Comparison of ENCODE assay signal across 22 mouse cellular contexts in the genomic region with DNA sequence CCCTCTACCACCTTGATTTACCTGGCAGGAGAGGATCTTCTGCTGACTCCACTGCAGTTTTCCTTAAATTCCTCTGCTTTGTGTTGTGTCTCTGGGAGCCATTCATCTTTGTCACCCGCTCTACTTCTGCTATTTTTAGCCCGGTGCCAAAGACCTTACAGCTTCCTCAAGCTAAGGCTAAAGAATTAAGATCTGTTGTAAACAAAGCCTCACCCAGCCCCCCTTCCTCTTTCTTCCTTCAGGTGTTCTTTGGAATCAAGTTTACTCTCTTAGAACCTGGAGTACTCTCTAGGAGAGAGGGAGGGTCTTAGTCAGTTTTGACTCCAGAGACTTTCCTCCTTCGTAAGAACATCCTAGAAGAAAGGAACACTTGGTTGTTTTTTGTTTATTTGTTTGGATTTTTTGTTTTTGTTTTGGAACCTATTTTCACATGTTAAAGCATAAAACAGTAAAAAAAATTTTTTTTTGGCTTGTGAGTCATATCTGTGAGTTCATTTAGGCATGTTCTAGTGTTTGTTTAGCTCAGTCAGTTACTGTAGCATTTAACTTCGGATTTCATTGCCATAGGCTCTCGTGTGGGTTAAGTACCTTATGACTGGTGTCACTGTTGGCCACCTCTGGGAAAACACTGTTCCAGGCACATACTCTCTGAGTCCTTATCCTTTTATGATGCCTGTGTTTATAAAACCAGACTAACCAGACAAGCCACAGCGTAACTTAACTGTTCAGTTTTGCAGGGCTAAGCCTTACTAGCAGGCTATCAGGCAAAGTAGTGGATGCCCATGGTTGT. TPM values are rescaled to one million over a fixed set of nuclear protein-coding genes. Genes with fewer than 3 reads are reported as not detected.
DNase-seq lines count a peak whose midpoint lies in the region; ATAC-seq and TF ChIP-seq lines count a peak whose summit lies in the region.
"Had no signal": no experiment of that assay in that cellular context is flagged by ENCODE, and none has a peak within 500 bp of the region (broad histone marks: within the 10 kb centered on the region; RNA-seq: fewer than 3 reads in every experiment).

No protein-coding gene starts in this region.

- H3K4me3 ChIP-seq in embryonic facial prominence, embryonic 14.5 days (ENCODE audit: low read depth, low read length) = no peak overlapping the region
- no peak overlapping the region for H3K4me3 ChIP-seq in embryonic facial prominence, embryonic 10.5 days
- H3K4me3 ChIP-seq in E14TG2a.4 (replicated peaks; ENCODE audit: low read length) = peak overlapping the region; percentile 35
- H3K4me3 ChIP-seq in lung, postnatal 0 days (ENCODE audit: low read depth, low read length) = no peak overlapping the region
- no peak overlapping the region for H3K4me3 ChIP-seq in limb, embryonic 10.5 days
- H3K4me3 ChIP-seq: erythroblast, embryonic 14.5 days; heart, embryonic 13.5 days; hindbrain, embryonic 15.5 days; limb, embryonic 15.5 days; megakaryocyte, embryonic 14.5 days; neural tube, embryonic 13.5 days had no signal

- H3K9me3 ChIP-seq in embryonic facial prominence, embryonic 14.5 days (ENCODE audit: control insufficient read depth, low read length) = no peaks in the 10 kb centered on the region
- no peaks in the 10 kb centered on the region for H3K9me3 ChIP-seq in embryonic facial prominence, embryonic 10.5 days
- no peaks in the 10 kb centered on the region for H3K9me3 ChIP-seq in E14TG2a.4 (ENCODE audit: low read length)
- H3K9me3 ChIP-seq in lung, postnatal 0 days (ENCODE audit: low read length) = no peaks in the 10 kb centered on the region
- H3K9me3 ChIP-seq in limb, embryonic 10.5 days (replicated peaks) = no peaks in the 10 kb centered on the region
- H3K9me3 ChIP-seq: heart, embryonic 13.5 days; hindbrain, embryonic 15.5 days; limb, embryonic 15.5 days; megakaryocyte, embryonic 14.5 days; neural tube, embryonic 13.5 days had no signal

- TF ChIP-seq EP300 in lung, postnatal 0 days (IDR thresholded peaks at IDR 0.05) = peak; percentile 66; the same call in 1 of the 2 replicates

- WGBS in embryonic facial prominence, embryonic 14.5 days = 69% methylated on average over 6 of the region's 6 CpGs
- WGBS in embryonic facial prominence, embryonic 10.5 days = 76% methylated on average over 6 of the region's 6 CpGs
- 37% methylated on average over 6 of the region's 6 CpGs for WGBS in lung, postnatal 0 days
- WGBS in limb, embryonic 10.5 days = 63% methylated on average over 6 of the region's 6 CpGs

- no peak overlapping the region for H3K4me2 ChIP-seq in embryonic facial prominence, embryonic 14.5 days (ENCODE audit: low read depth, low read length)
- no peak overlapping the region for H3K4me2 ChIP-seq in lung, postnatal 0 days (replicated peaks; ENCODE audit: low read depth, low read length)
- H3K4me2 ChIP-seq: heart, embryonic 13.5 days; hindbrain, embryonic 15.5 days; limb, embryonic 15.5 days; neural tube, embryonic 13.5 days had no signal

- TF ChIP-seq CTCF in E14TG2a.4 (conservative IDR thresholded peaks at IDR 0.05; ENCODE audit: low read length) = no peak
- no peak for TF ChIP-seq CTCF in lung, postnatal 0 days (IDR thresholded peaks at IDR 0.05)

- H3K4me1 ChIP-seq in embryonic facial prominence, embryonic 14.5 days (ENCODE audit: control insufficient read depth, insufficient read depth, low read length) = peaks cover 13% of the 10 kb centered on the region
- H3K4me1 ChIP-seq in embryonic facial prominence, embryonic 10.5 days = peaks cover 29% of the 10 kb centered on the region
- H3K4me1 ChIP-seq in E14TG2a.4 (replicated peaks; ENCODE audit: low read depth, low read length) = peaks cover 93% of the 10 kb centered on the region
- H3K4me1 ChIP-seq in lung, postnatal 0 days (ENCODE audit: insufficient read depth, low read depth, low read length) = no peaks in the 10 kb centered on the region
- peaks cover 32% of the 10 kb centered on the region for H3K4me1 ChIP-seq in limb, embryonic 10.5 days
- H3K4me1 ChIP-seq: megakaryocyte, embryonic 14.5 days had no signal

- H3K9ac ChIP-seq in embryonic facial prominence, embryonic 14.5 days (ENCODE audit: low read depth, low read length) = no peak overlapping the region
- H3K9ac ChIP-seq in lung, postnatal 0 days (replicated peaks; ENCODE audit: low read depth) = no peak overlapping the region
- H3K9ac ChIP-seq: heart, embryonic 13.5 days; hindbrain, embryonic 15.5 days; limb, embryonic 15.5 days; neural tube, embryonic 13.5 days had no signal

- ATAC-seq in embryonic facial prominence, embryonic 14.5 days (ENCODE audit: low read depth) = no peak
- ATAC-seq in lung, postnatal 0 days = peak; percentile 92
- ATAC-seq: forebrain, embryonic 16.5 days; intestine, postnatal 0 days had no signal

- H3K27ac ChIP-seq in embryonic facial prominence, embryonic 14.5 days (replicated peaks; ENCODE audit: low read depth, low read length) = no peak overlapping the region
- no peak overlapping the region for H3K27ac ChIP-seq in embryonic facial prominence, embryonic 10.5 days (replicated peaks)
- H3K27ac ChIP-seq in lung, postnatal 0 days (ENCODE audit: low read length) = peak overlapping the region; percentile 34
- H3K27ac ChIP-seq in limb, embryonic 10.5 days = no peak overlapping the region
- H3K27ac ChIP-seq: heart, embryonic 13.5 days; hindbrain, embryonic 15.5 days; limb, embryonic 15.5 days; neural tube, embryonic 13.5 days had no signal

- DNase-seq in embryonic facial prominence, embryonic 14.5 days (ENCODE audit: low spot score) = peak; percentile 53
- DNase-seq in embryonic facial prominence, embryonic 10.5 days (ENCODE audit: low spot score) = no peak
- peak; percentile 86 for DNase-seq in R1 (ENCODE audit: low read depth, low spot score)
- peak; percentile 90 for DNase-seq in lung, postnatal 0 days (ENCODE audit: low spot score)
- no peak for DNase-seq in liver
- DNase-seq in retina, embryonic 14.5 days (ENCODE audit: low spot score) = no peak
- DNase-seq in limb, embryonic 10.5 days (ENCODE audit: low spot score) = no peak
- DNase-seq: adrenal gland, postnatal 25 days; cerebellum, adult 18-20 months; cerebellum, postnatal 36 days; kidney, postnatal 10 days; midbrain, embryonic 14.5 days; thymus, postnatal 36 days had no signal

- no peaks in the 10 kb centered on the region for H3K27me3 ChIP-seq in embryonic facial prominence, embryonic 14.5 days (replicated peaks; ENCODE audit: control insufficient read depth, insufficient read depth, low read length)
- no peaks in the 10 kb centered on the region for H3K27me3 ChIP-seq in embryonic facial prominence, embryonic 10.5 days (replicated peaks; ENCODE audit: low read depth, poor library complexity, severe bottlenecking)
- H3K27me3 ChIP-seq in E14TG2a.4 (ENCODE audit: insufficient read depth, low read length) = no peaks in the 10 kb centered on the region
- H3K27me3 ChIP-seq in lung, postnatal 0 days (replicated peaks; ENCODE audit: insufficient read depth, low read length) = no peaks in the 10 kb centered on the region
- no peaks in the 10 kb centered on the region for H3K27me3 ChIP-seq in limb, embryonic 10.5 days (ENCODE audit: low read depth, poor library complexity, severe bottlenecking)
- H3K27me3 ChIP-seq: hindbrain, embryonic 15.5 days; megakaryocyte, embryonic 14.5 days; neural tube, embryonic 13.5 days had no signal

- no peaks in the 10 kb centered on the region for H3K36me3 ChIP-seq in embryonic facial prominence, embryonic 14.5 days (ENCODE audit: control insufficient read depth, insufficient read depth, low read length)
- H3K36me3 ChIP-seq in embryonic facial prominence, embryonic 10.5 days (replicated peaks) = 0 out of 2 replicates have a peak, but pooled peaks cover 9% of the 10 kb centered on the region
- no peaks in the 10 kb centered on the region for H3K36me3 ChIP-seq in E14TG2a.4 (ENCODE audit: insufficient read depth, low read length)
- no peaks in the 10 kb centered on the region for H3K36me3 ChIP-seq in lung, postnatal 0 days (ENCODE audit: insufficient read depth, low read length)
- no peaks in the 10 kb centered on the region for H3K36me3 ChIP-seq in limb, embryonic 10.5 days
- H3K36me3 ChIP-seq: heart, embryonic 13.5 days; hindbrain, embryonic 15.5 days; limb, embryonic 15.5 days; neural tube, embryonic 13.5 days had no signal

RNA-seq across cellular contexts. Expression of a gene that starts 51.8 kb away (rescaled TPM):
- polyA plus RNA-seq in embryonic facial prominence, embryonic 14.5 days (2014; fragmentation: Nextera tagmentation; extraction: Ambion mirVana) = 75.1 and 76.2 TPM in 2 replicates
- 119 and 120 TPM in 2 replicates for polyA plus RNA-seq in embryonic facial prominence, embryonic 10.5 days (2016; fragmentation: Nextera tagmentation; extraction: Ambion mirVana)
- 84.9 and 89.2 TPM in 2 replicates for polyA plus RNA-seq in lung, postnatal 0 days (2015; fragmentation: Nextera tagmentation; extraction: Ambion mirVana)
- polyA plus RNA-seq in limb, embryonic 10.5 days (2016; fragmentation: Nextera tagmentation; extraction: Ambion mirVana) = 49.1 and 51.3 TPM in 2 replicates

Comparison
In these comparisons a context has a peak if more than half of its experiments do, and no peak if none do; other contexts are left out.
1. DNase-seq: peak in embryonic facial prominence, embryonic 14.5 days (single experiment), R1 (single experiment) and lung, postnatal 0 days (single experiment); none in embryonic facial prominence, embryonic 10.5 days (single experiment), liver (single experiment), retina, embryonic 14.5 days (single experiment) and limb, embryonic 10.5 days (single experiment).